Mouse (Mus musculus): Measurements from ENCODE around the gene Rimklb. TPM values are rescaled to one million over a fixed set of nuclear protein-coding genes. Genes with fewer than 3 reads are reported as not detected.

The Rimklb gene
- polyA plus RNA-seq, 1 experiment from 2014 or later: 2.4 TPM

DNA sequence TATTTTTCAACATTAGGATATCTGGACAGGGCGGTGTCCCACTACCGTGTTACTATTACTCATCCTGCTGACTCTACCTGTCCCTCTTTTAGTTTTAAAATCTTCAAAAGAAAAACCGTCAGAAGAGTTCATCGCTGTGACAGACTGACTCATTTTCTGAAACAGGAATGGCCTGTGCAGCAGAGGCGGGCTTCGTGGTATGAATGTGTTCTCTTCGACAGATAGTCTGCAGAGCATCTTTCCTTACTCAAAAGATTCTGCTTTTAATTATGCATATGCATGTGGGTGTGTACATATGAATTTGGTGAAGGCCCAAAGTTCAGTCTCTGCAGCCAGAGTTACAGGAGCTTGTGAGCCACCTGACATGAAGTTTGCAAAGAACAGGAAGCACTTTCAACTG lies 50.7 kb downstream of the Rimklb start:
- 93% methylated on average over 7 of the region's 7 CpGs for WGBS
- Histone ChIP-seq H3K4me1 (ENCODE audit: control insufficient read depth in 2 of 2, insufficient read depth in 2 of 2, low read length in 2 of 2) (no peaks in the 10 kb centered on the region), H3K36me3 (ENCODE audit: control insufficient read depth, insufficient read depth, low read length) (no peaks in the 10 kb centered on the region), H3K27me3 (ENCODE audit: control insufficient read depth, insufficient read depth, low read length) (no peaks in the 10 kb centered on the region), H3K9ac (ENCODE audit: low read length) (no peak overlapping the region), H3K4me3 (ENCODE audit: control insufficient read depth in 1 of 2, insufficient read depth in 1 of 2, low read depth in 1 of 2, low read length in 2 of 2) (no peak overlapping the region), H3K27ac (replicated peaks in 1 of 2; ENCODE audit: control insufficient read depth in 1 of 2, insufficient read depth in 1 of 2, low read depth in 2 of 2, low read length in 2 of 2) (no peak overlapping the region), H3K9me3 (ENCODE audit: control insufficient read depth, low read length) (no peaks in the 10 kb centered on the region), H3K4me2 (ENCODE audit: low read length) (no peak overlapping the region)
- no peak for ATAC-seq (ENCODE audit: insufficient number of reproducible peaks, insufficient read depth, low FRiP score, low read depth)

DNA sequence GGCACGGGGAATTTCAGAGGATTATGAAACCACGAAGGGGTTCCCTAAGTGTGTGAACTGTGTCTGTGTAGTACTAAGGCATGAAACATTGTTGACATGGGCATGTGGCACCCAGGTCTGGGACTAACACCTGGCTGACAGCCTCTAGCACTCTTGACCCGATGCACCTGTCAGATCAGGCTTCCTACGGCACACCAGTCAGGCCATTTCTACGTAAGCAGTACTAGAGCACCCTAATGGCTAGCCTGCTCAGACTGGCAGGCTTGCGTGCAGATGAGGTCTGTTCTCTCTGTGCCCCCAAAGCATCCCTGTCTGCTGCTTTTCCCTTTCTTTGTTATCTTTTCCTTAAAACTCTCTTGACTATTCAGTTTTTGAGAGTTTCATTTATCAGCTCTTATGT lies 53.3 kb downstream of the Rimklb start:
- WGBS: 83% methylated on average over 6 of the region's 6 CpGs
- H3K27ac ChIP-seq (replicated peaks in 1 of 2; ENCODE audit: control insufficient read depth in 1 of 2, insufficient read depth in 1 of 2, low read depth in 2 of 2, low read length in 2 of 2): no peak overlapping the region
- no peaks in the 10 kb centered on the region for H3K36me3 ChIP-seq (ENCODE audit: control insufficient read depth, insufficient read depth, low read length)
- H3K27me3 ChIP-seq (ENCODE audit: control insufficient read depth, insufficient read depth, low read length): no peaks in the 10 kb centered on the region
- no peak overlapping the region for H3K4me3 ChIP-seq (ENCODE audit: control insufficient read depth in 1 of 2, insufficient read depth in 1 of 2, low read depth in 1 of 2, low read length in 2 of 2)
- H3K9ac ChIP-seq (ENCODE audit: low read length): no peak overlapping the region
- no peaks in the 10 kb centered on the region for H3K4me1 ChIP-seq (ENCODE audit: control insufficient read depth in 2 of 2, insufficient read depth in 2 of 2, low read length in 2 of 2)
- no peak for ATAC-seq (ENCODE audit: insufficient number of reproducible peaks, insufficient read depth, low FRiP score, low read depth)
- H3K4me2 ChIP-seq (ENCODE audit: low read length): no peak overlapping the region
- H3K9me3 ChIP-seq (ENCODE audit: control insufficient read depth, low read length): no peaks in the 10 kb centered on the region

DNA sequence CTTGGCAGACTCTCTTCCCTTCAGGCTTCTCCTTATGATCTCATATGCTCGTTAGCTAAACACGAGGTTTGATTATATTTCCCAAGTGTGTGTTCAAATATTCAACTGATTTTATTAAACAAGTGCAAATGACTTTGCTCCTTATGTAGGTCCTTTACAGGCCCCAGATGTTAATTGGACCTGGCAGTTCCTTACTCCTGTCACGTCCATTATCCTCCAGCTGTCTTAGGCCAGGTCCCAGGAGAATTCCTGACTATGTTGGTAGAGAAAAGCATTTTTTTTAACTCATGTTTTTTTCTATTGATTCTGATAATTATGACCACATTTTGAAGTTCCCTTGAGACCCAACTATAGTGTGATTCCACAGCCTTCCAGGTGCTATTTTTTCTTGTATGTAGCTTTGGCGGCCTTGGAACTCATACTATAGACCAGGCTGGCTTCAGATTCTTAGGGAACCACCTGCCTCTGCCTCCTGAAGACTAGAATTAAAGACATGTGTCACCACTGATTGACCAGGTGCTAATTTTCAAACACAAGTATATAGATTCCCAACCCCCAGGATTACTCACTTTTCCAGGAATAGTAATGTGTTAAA lies 57.8 kb downstream of the Rimklb start:
- no peak overlapping the region for H3K27ac ChIP-seq (replicated peaks in 1 of 2; ENCODE audit: control insufficient read depth in 1 of 2, insufficient read depth in 1 of 2, low read depth in 2 of 2, low read length in 2 of 2)
- H3K4me1 ChIP-seq (ENCODE audit: control insufficient read depth in 2 of 2, insufficient read depth in 2 of 2, low read length in 2 of 2): no peaks in the 10 kb centered on the region
- H3K27me3 ChIP-seq (ENCODE audit: control insufficient read depth, insufficient read depth, low read length): no peaks in the 10 kb centered on the region
- WGBS: 88% methylated on average over 4 of the region's 4 CpGs
- H3K9ac ChIP-seq (ENCODE audit: low read length): no peak overlapping the region
- no peak for ATAC-seq (ENCODE audit: insufficient number of reproducible peaks, insufficient read depth, low FRiP score, low read depth)
- H3K4me2 ChIP-seq (ENCODE audit: low read length): no peak overlapping the region
- no peaks in the 10 kb centered on the region for H3K36me3 ChIP-seq (ENCODE audit: control insufficient read depth, insufficient read depth, low read length)
- no peak overlapping the region for H3K4me3 ChIP-seq (ENCODE audit: control insufficient read depth in 1 of 2, insufficient read depth in 1 of 2, low read depth in 1 of 2, low read length in 2 of 2)
- no peaks in the 10 kb centered on the region for H3K9me3 ChIP-seq (ENCODE audit: control insufficient read depth, low read length)

DNA sequence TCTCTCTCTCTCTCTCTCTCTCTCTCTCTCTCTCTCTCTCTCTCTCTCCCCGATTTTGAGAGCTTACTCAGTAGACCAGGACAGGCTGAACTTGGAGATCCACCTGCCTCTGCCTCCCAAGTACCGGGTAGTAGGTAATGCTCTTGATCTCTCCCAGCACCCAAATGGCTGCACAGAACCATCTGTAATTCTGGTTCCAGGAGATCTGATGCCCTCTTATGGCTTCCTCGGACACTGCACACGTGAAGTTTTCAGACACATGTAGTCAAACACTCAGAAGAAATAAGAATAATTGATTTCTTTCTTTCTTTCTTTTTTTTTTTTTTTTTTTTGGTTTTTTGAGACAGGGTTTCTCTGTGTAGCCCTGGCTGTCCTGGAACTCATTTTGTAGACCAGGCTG lies 59.3 kb downstream of the Rimklb start:
- Histone ChIP-seq H3K4me1 (ENCODE audit: control insufficient read depth in 2 of 2, insufficient read depth in 2 of 2, low read length in 2 of 2) (no peaks in the 10 kb centered on the region), H3K27me3 (ENCODE audit: control insufficient read depth, insufficient read depth, low read length) (no peaks in the 10 kb centered on the region), H3K9ac (ENCODE audit: low read length) (no peak overlapping the region), H3K9me3 (ENCODE audit: control insufficient read depth, low read length) (no peaks in the 10 kb centered on the region), H3K4me2 (ENCODE audit: low read length) (no peak overlapping the region), H3K36me3 (ENCODE audit: control insufficient read depth, insufficient read depth, low read length) (no peaks in the 10 kb centered on the region), H3K4me3 (ENCODE audit: control insufficient read depth in 1 of 2, insufficient read depth in 1 of 2, low read depth in 1 of 2, low read length in 2 of 2) (no peak overlapping the region), H3K27ac (replicated peaks in 1 of 2; ENCODE audit: control insufficient read depth in 1 of 2, insufficient read depth in 1 of 2, low read depth in 2 of 2, low read length in 2 of 2) (no peak overlapping the region)
- WGBS: 73% methylated on average over 4 of the region's 4 CpGs
- ATAC-seq (ENCODE audit: insufficient number of reproducible peaks, insufficient read depth, low FRiP score, low read depth): no peak

DNA sequence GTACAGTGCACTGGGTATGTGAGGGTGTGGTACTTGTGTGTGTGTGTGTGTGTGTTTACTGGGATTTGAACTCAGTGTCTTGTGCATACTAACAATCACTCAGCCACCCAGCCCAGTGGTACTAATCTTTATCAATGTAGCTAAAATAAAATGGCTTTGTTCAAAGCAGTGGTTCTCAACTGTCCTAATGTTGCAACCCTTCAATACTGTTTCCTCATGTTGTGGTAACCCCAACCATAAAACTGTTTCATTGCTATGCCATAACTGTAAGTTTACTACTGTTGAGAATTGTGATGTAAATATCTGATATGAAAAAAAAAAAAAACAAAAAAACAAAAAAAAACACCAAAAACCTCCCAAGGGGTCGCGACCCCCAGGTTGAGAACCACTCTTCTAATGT lies 63.3 kb downstream of the Rimklb start:
- Histone ChIP-seq H3K27ac (replicated peaks in 1 of 2; ENCODE audit: control insufficient read depth in 1 of 2, insufficient read depth in 1 of 2, low read depth in 2 of 2, low read length in 2 of 2) (no peak overlapping the region), H3K9ac (ENCODE audit: low read length) (no peak overlapping the region), H3K27me3 (ENCODE audit: control insufficient read depth, insufficient read depth, low read length) (no peaks in the 10 kb centered on the region), H3K36me3 (ENCODE audit: control insufficient read depth, insufficient read depth, low read length) (no peaks in the 10 kb centered on the region), H3K4me2 (ENCODE audit: low read length) (no peak overlapping the region), H3K4me1 (ENCODE audit: control insufficient read depth in 2 of 2, insufficient read depth in 2 of 2, low read length in 2 of 2) (no peaks in the 10 kb centered on the region), H3K9me3 (ENCODE audit: control insufficient read depth, low read length) (no peaks in the 10 kb centered on the region), H3K4me3 (ENCODE audit: control insufficient read depth in 1 of 2, insufficient read depth in 1 of 2, low read depth in 1 of 2, low read length in 2 of 2) (no peak overlapping the region)
- ATAC-seq (ENCODE audit: insufficient number of reproducible peaks, insufficient read depth, low FRiP score, low read depth): no peak
- 82% methylated on average over 2 of the region's 2 CpGs for WGBS

DNA sequence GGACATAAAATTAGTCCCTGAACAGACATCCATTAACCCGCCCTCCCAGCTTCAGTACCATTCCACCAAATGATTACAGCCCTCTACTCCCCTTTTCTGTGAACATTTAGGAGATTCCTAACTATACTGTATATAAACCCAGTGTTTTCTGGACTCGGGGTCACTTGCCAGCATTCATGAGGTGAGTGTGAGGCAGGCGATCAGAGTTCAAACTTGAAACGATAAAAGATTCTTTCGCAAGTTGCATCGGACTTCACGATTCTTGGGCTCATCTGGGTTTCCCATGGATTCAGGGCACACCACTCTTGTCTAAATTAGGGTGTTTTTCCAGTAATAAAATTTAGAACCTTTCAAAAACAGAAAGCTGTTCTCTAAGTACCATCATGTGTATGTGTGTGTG lies 71.1 kb downstream of the Rimklb start:
- H3K36me3 ChIP-seq (ENCODE audit: control insufficient read depth, insufficient read depth, low read length): no peaks in the 10 kb centered on the region
- no peak overlapping the region for H3K9ac ChIP-seq (ENCODE audit: low read length)
- H3K27me3 ChIP-seq (ENCODE audit: control insufficient read depth, insufficient read depth, low read length): no peaks in the 10 kb centered on the region
- 83% methylated on average over 7 of the region's 7 CpGs for WGBS
- ATAC-seq (ENCODE audit: insufficient number of reproducible peaks, insufficient read depth, low FRiP score, low read depth): no peak
- H3K27ac ChIP-seq (replicated peaks in 1 of 2; ENCODE audit: control insufficient read depth in 1 of 2, insufficient read depth in 1 of 2, low read depth in 2 of 2, low read length in 2 of 2): no peak overlapping the region
- peaks cover 10% of the 10 kb centered on the region; the same call in 1 of the 2 replicates for H3K9me3 ChIP-seq (ENCODE audit: control insufficient read depth, low read length)
- no peak overlapping the region for H3K4me2 ChIP-seq (ENCODE audit: low read length)
- H3K4me1 ChIP-seq (ENCODE audit: control insufficient read depth in 2 of 2, insufficient read depth in 2 of 2, low read length in 2 of 2): no peaks in the 10 kb centered on the region
- no peak overlapping the region for H3K4me3 ChIP-seq (ENCODE audit: control insufficient read depth in 1 of 2, insufficient read depth in 1 of 2, low read depth in 1 of 2, low read length in 2 of 2)

DNA sequence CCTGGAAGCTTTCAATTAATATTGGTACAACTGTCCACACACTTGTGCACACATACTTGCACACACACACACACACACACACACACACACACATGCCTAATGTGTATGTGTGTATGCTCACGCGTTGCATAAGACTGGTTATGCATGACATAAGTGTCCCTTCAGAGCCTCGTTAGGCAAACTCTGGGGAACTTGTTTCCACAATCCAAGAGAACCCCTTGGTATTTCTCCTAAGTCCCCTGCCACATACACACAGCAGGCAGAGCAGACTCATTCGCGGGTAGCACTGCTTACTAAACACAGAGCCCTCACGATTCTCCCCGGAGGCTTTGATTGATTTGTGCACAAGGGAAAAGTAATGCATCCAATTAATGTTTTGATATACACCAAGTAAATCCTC lies 81.5 kb downstream of the Rimklb start:
- no peak for ATAC-seq (ENCODE audit: insufficient number of reproducible peaks, insufficient read depth, low FRiP score, low read depth)
- Histone ChIP-seq H3K4me2 (ENCODE audit: low read length) (no peak overlapping the region), H3K27ac (replicated peaks in 1 of 2; ENCODE audit: control insufficient read depth in 1 of 2, insufficient read depth in 1 of 2, low read depth in 2 of 2, low read length in 2 of 2) (no peak overlapping the region), H3K9me3 (ENCODE audit: control insufficient read depth, low read length) (no peaks in the 10 kb centered on the region), H3K4me1 (ENCODE audit: control insufficient read depth in 2 of 2, insufficient read depth in 2 of 2, low read length in 2 of 2) (no peaks in the 10 kb centered on the region), H3K27me3 (ENCODE audit: control insufficient read depth, insufficient read depth, low read length) (no peaks in the 10 kb centered on the region), H3K4me3 (ENCODE audit: control insufficient read depth in 1 of 2, insufficient read depth in 1 of 2, low read depth in 1 of 2, low read length in 2 of 2) (no peak overlapping the region), H3K9ac (ENCODE audit: low read length) (no peak overlapping the region), H3K36me3 (ENCODE audit: control insufficient read depth, insufficient read depth, low read length) (no peaks in the 10 kb centered on the region)
- 75% methylated on average over 7 of the region's 7 CpGs for WGBS

DNA sequence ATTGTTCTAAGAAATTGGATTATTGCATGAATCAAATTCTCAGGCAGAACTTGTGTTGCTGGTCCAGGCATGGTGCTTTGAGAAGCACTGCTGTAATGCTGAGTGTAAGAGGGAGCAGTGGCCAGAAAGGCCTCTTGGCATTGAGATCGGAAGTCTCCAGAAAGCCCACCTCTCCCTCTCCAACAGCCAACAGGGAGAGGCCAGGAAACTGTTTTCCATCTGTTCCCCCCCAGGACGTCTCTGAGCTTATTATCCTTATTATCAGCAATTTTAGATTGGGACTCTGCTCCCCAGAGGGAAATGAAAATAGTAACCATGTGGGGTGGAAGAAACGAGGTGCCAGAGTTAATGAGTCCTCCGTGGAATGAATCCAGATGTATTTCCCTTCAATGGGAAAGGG lies 82.2 kb downstream of the Rimklb start:
- Histone ChIP-seq H3K27me3 (ENCODE audit: control insufficient read depth, insufficient read depth, low read length) (no peaks in the 10 kb centered on the region), H3K4me2 (ENCODE audit: low read length) (no peak overlapping the region), H3K36me3 (ENCODE audit: control insufficient read depth, insufficient read depth, low read length) (no peaks in the 10 kb centered on the region), H3K4me3 (ENCODE audit: control insufficient read depth in 1 of 2, insufficient read depth in 1 of 2, low read depth in 1 of 2, low read length in 2 of 2) (no peak overlapping the region), H3K4me1 (ENCODE audit: control insufficient read depth in 2 of 2, insufficient read depth in 2 of 2, low read length in 2 of 2) (no peaks in the 10 kb centered on the region), H3K9ac (ENCODE audit: low read length) (no peak overlapping the region), H3K9me3 (ENCODE audit: control insufficient read depth, low read length) (no peaks in the 10 kb centered on the region), H3K27ac (replicated peaks in 1 of 2; ENCODE audit: control insufficient read depth in 1 of 2, insufficient read depth in 1 of 2, low read depth in 2 of 2, low read length in 2 of 2) (no peak overlapping the region)
- no peak for ATAC-seq (ENCODE audit: insufficient number of reproducible peaks, insufficient read depth, low FRiP score, low read depth)
- WGBS: 41% methylated on average over 4 of the region's 4 CpGs

Data from heart, embryonic 14.5 days (tissue).